Mouse (Mus musculus) liver, embryonic 14.5 days (tissue): ENCODE results near the gene Fndc5. TPM values are rescaled to one million over a fixed set of nuclear protein-coding genes. Genes with fewer than 3 reads are reported as not detected.

Experiments
- ATAC-seq: fragments of 200-750 bp; cut with Nextera tagmentation; 2 replicates; pipeline ENCODE4 v1.8.0; 2017; ENCODE audit warnings: moderate number of reproducible peaks, mild to moderate bottlenecking, moderate library complexity; ENCODE audit not compliant: insufficient read depth
- DNase-seq, 3 experiments: peaks; one replicate each; pipeline ENCODE4 v3.0.0-alpha.2; 2012 to 2013; ENCODE audit warnings: low read depth in 3 of 3, low spot score in 3 of 3
- H3K27ac ChIP-seq: fragments of 300-500 bp; sonication (generic); 2 replicates; pipeline ENCODE4 v1.5.1; 2014; ENCODE audit warnings: moderate library complexity, mild to moderate bottlenecking, control low read depth, inconsistent platforms
- H3K27me3 ChIP-seq: fragments of 300-500 bp; sonication (generic); 2 replicates; pipeline ENCODE4 v1.6.1; 2014; ENCODE audit warnings: mild to moderate bottlenecking, low read length, moderate library complexity; ENCODE audit not compliant: control insufficient read depth, insufficient read depth
- H3K36me3 ChIP-seq: fragments of 300-500 bp; sonication (generic); replicated peaks from 2 replicates; pipeline ENCODE4 v1.6.1; 2014; ENCODE audit warnings: low read depth; ENCODE audit not compliant: control insufficient read depth, insufficient read depth
- H3K4me1 ChIP-seq, 2 experiments: fragments of 200-500 bp in 1 of 2; fragments of 300-500 bp in 1 of 2; sonication (generic) in 1 of 2; replicated peaks; 2 replicates each; pipeline ENCODE4 v1.6.1; 2012 to 2014; ENCODE audit warnings: antibody characterized with exemption in 1 of 2, inconsistent platforms in 1 of 2, low read length in 1 of 2; ENCODE audit not compliant: control insufficient read depth in 2 of 2, insufficient read depth in 2 of 2
- H3K4me2 ChIP-seq: fragments of 300-500 bp; sonication (generic); 2 replicates; pipeline ENCODE4 v1.6.1; 2014; ENCODE audit warnings: low read depth, mild to moderate bottlenecking, control low read depth, moderate library complexity
- H3K4me3 ChIP-seq, 2 experiments: fragments of 200-500 bp in 1 of 2; fragments of 300-500 bp in 1 of 2; sonication (generic) in 1 of 2; 2 replicates each; pipeline ENCODE4 v1.5.1; 2012 to 2014; ENCODE audit warnings: low read depth in 2 of 2, low read length in 2 of 2, mild to moderate bottlenecking in 2 of 2, control low read depth in 1 of 2, inconsistent platforms in 1 of 2, moderate library complexity in 1 of 2; ENCODE audit not compliant: insufficient read depth in 1 of 2
- H3K9ac ChIP-seq: fragments of 300-500 bp; sonication (generic); replicated peaks from 2 replicates; pipeline ENCODE4 v1.6.1; 2014; ENCODE audit warnings: mild to moderate bottlenecking, control low read depth, moderate library complexity
- H3K9me3 ChIP-seq: fragments of 300-500 bp; sonication (generic); 2 replicates; pipeline ENCODE4 v1.6.1; 2016; ENCODE audit warnings: low read length, mixed read lengths; ENCODE audit not compliant: control insufficient read depth
- CTCF ChIP-seq: IDR thresholded peaks from 2 replicates; pipeline ENCODE4 v1.5.1; 2016; ENCODE audit warnings: antibody characterized with exemption, low read depth, control low read depth
- EP300 ChIP-seq: IDR thresholded peaks from 2 replicates; pipeline ENCODE4 v1.6.1; 2016; ENCODE audit warnings: antibody characterized with exemption, low read depth
- WGBS: fragments of 180-500 bp; shearing (Covaris S2); extraction: QIAGEN DNeasy Blood & Tissue Kit; methylation state at CpG from one replicate; pipeline ENCODE4 v1.1.7; 2014; ENCODE audit not compliant: insufficient replicate concordance; 5-methylcytosine and 5-hydroxymethylcytosine counted together
- polyA plus RNA-seq, 2 experiments: library from polyadenylated mRNA; depleted of rRNA in 1 of 2; stranded (reverse) in 1 of 2; unstranded in 1 of 2; fragments of >200 nt; fragmentation: Nextera tagmentation in 1 of 2; extraction: Ambion mirVana in 1 of 2; gene quantifications; 2 replicates each; pipeline versions ENCODE4 v1.2.1 to v1.2.3; 2012 to 2014

Fndc5 gene
- polyA plus RNA-seq, 2 experiments, result 0.30 to 0.56 TPM

- Histone ChIP-seq H3K9ac (peak overlapping the region; percentile 76), H3K4me3 (peak overlapping the region; percentile 74 to 94; a peak in 3 of 4 replicates), H3K4me2 (peak overlapping the region; percentile 84), H3K9me3 (no peaks in the 10 kb centered on the region), H3K27ac (no peak overlapping the region; the same call in 1 of the 2 replicates), H3K4me1 (peaks cover 16 to 18% of the 10 kb centered on the region in 2 experiments), H3K36me3 (peaks cover 4% of the 10 kb centered on the region; the same call in 1 of the 2 replicates), H3K27me3 (no peaks in the 10 kb centered on the region)
- ATAC-seq (no peak), DNase-seq (no peak)
- WGBS, result 31% methylated on average over 5 of the region's 5 CpGs
- TF ChIP-seq CTCF (no peak), EP300 (no peak)
Observed at GRCm38 (mm10) chr4:129188041-129188659, 51.4 kb downstream of the Fndc5 start.

DNA sequence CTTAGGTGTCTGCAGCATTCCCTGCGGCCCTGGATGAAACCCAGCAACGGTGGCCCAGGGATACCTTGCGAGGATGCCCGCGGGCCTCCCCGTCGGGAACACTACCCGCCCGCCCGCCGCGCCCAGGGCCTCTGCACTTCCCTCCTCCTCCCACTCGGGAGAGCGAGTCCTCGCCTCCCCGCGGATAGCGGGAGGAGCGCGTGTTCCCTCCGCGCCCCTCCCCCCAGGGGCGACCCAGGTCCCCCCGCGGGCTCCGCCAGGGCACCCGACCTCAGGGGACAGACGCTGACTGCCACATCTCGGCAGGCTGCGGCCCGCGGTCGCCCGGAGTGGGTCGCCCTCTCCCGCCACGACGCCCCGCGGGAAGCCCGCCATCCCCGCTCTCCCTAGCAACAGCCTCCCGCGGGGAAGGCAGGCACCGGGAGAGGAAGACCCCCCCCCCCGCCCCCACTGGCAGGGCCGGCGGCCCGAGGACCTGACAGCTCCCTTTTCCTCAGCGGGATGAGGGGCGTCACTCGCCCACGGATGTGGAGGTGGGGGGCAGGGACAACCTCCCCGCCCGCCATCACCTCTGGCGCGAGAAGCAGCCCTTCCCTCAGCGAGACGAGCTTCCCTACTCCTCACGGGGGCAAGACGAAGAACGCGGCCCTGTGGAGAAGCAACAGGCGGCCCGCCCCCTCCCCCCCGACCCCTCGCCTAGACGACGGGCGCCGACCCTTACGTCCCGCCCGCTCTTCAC is 52.2 kb downstream of the Fndc5 start:
- DNase-seq (peak in 2 of 3 experiments; percentile 32 to 46), ATAC-seq (peak; percentile 50)
- peak overlapping the region; percentile 50 for H3K27ac ChIP-seq
- under 1% methylated on average over 63 of the region's 74 CpGs for WGBS
- no peaks in the 10 kb centered on the region for H3K9me3 ChIP-seq
- H3K4me3 ChIP-seq, result peak overlapping the region; percentile 74 to 94
- H3K36me3 ChIP-seq, result peaks cover 7% of the 10 kb centered on the region
- peak overlapping the region; percentile 76 for H3K9ac ChIP-seq
- H3K4me1 ChIP-seq, result peaks cover 16 to 21% of the 10 kb centered on the region in 2 experiments
- TF ChIP-seq EP300 (no peak), CTCF (0 out of 2 replicates have a peak, but pooled peaks have one; percentile 7)
- no peaks in the 10 kb centered on the region for H3K27me3 ChIP-seq
- peak overlapping the region; percentile 84 for H3K4me2 ChIP-seq

- H3K27me3 ChIP-seq, result no peaks in the 10 kb centered on the region
- peak within 1 kb of the TSS; percentile 98 for H3K9ac ChIP-seq
- peak within 1 kb of the TSS; percentile 88 to 94 for H3K4me3 ChIP-seq
- ATAC-seq (peak; percentile 87), DNase-seq (peak; percentile 96 to 99 (median 96))
- peaks cover 12% of the 10 kb centered on the region for H3K36me3 ChIP-seq
- TF ChIP-seq CTCF (peak; percentile 57; the same call in 1 of the 2 replicates), EP300 (peak; percentile 54)
- peak within 1 kb of the TSS; percentile 84 for H3K4me2 ChIP-seq
- H3K9me3 ChIP-seq, result no peaks in the 10 kb centered on the region
- under 1% methylated on average over 58 of the region's 58 CpGs for WGBS
- H3K27ac ChIP-seq, result peak within 1 kb of the TSS; percentile 87
- H3K4me1 ChIP-seq, result peaks cover 16 to 23% of the 10 kb centered on the region in 2 experiments
Observed at GRCm38 (mm10) chr4:129189542-129190519, 53.0 kb downstream of the Fndc5 start, which contains the start of the genes S100pbp and Yars. TSS of gene S100pbp (minus strand) at chr4:129189727. TSS of gene Yars (plus strand) at chr4:129189760.

- Histone ChIP-seq H3K4me2 (peak overlapping the region; percentile 84), H3K4me3 (peak overlapping the region; percentile 88 to 94), H3K27me3 (no peaks in the 10 kb centered on the region), H3K9ac (peak overlapping the region; percentile 98), H3K4me1 (peaks cover 16 to 23% of the 10 kb centered on the region in 2 experiments), H3K36me3 (peaks cover 15% of the 10 kb centered on the region), H3K27ac (peak overlapping the region; percentile 87), H3K9me3 (no peaks in the 10 kb centered on the region)
- no peak for ATAC-seq
- TF ChIP-seq EP300, result no peak
- no peak for TF ChIP-seq CTCF
- WGBS, result 2% methylated on average over 12 of the region's 12 CpGs
- no peak for DNase-seq
Observed at GRCm38 (mm10) chr4:129190538-129190937, 53.7 kb downstream of the Fndc5 start.
